Mouse (Mus musculus): ENCODE results near the gene Crat. TPM values are rescaled to one million over a fixed set of nuclear protein-coding genes. Genes with fewer than 3 reads are reported as not detected.

Crat gene
- total RNA-seq (2014; rRNA removed) (49.3 and 51.5 TPM in 2 replicates), polyA plus RNA-seq (2015; fragmentation: Nextera tagmentation; extraction: Ambion mirVana) (26.0 and 27.6 TPM in 2 replicates)

GRCm38 (mm10) chr2:30415157-30415935 is at the start of gene Crat:
Gene Crat, minus strand, starts transcription at chr2:30415813.
- peak; percentile 86 for DNase-seq (ENCODE audit: low spot score)
- peak within 1 kb of the TSS; percentile 96 for H3K4me3 ChIP-seq (ENCODE audit: low read length)
- H3K27me3 ChIP-seq (ENCODE audit: insufficient read depth, low read length), result no peaks in the 10 kb centered on the region
- no peaks in the 10 kb centered on the region; the same call in 1 of the 2 replicates for H3K36me3 ChIP-seq (ENCODE audit: insufficient read depth, low read length)
- peak within 1 kb of the TSS; percentile 69 for H3K4me2 ChIP-seq (ENCODE audit: low read depth, low read length)
- no peak for TF ChIP-seq CTCF (IDR thresholded peaks at IDR 0.05; ENCODE audit: low read depth)
- peak; percentile 84 for ATAC-seq
- H3K27ac ChIP-seq, result peak within 1 kb of the TSS; percentile 97
- peak within 1 kb of the TSS; percentile 96 for H3K9ac ChIP-seq (replicated peaks; ENCODE audit: low read length)
- no peaks in the 10 kb centered on the region for H3K9me3 ChIP-seq (ENCODE audit: low read length)
- H3K4me1 ChIP-seq (ENCODE audit: insufficient read depth, low read length), result peaks cover 18% of the 10 kb centered on the region
- 2% methylated on average over 58 of the region's 58 CpGs for WGBS

GRCm38 (mm10) chr2:30464411-30464810 is 48.8 kb upstream of the Crat start:
- no peak for TF ChIP-seq CTCF (IDR thresholded peaks at IDR 0.05; ENCODE audit: low read depth)
- H3K9me3 ChIP-seq (ENCODE audit: low read length), result no peaks in the 10 kb centered on the region
- H3K4me2 ChIP-seq (ENCODE audit: low read depth, low read length), result peak overlapping the region; percentile 52
- H3K4me1 ChIP-seq (ENCODE audit: insufficient read depth, low read length), result peaks cover 4% of the 10 kb centered on the region; the same call in 1 of the 2 replicates
- peak overlapping the region; percentile 13; the same call in 1 of the 2 replicates for H3K9ac ChIP-seq (replicated peaks; ENCODE audit: low read length)
- 69% methylated on average over 5 of the region's 5 CpGs for WGBS
- ATAC-seq (peak; percentile 5; the same call in 1 of the 2 replicates), DNase-seq (ENCODE audit: low spot score) (no peak)
- H3K36me3 ChIP-seq (ENCODE audit: insufficient read depth, low read length), result no peaks in the 10 kb centered on the region
- H3K4me3 ChIP-seq (ENCODE audit: low read length), result no peak overlapping the region; the same call in 1 of the 2 replicates
- H3K27me3 ChIP-seq (ENCODE audit: insufficient read depth, low read length), result no peaks in the 10 kb centered on the region
- peak overlapping the region; percentile 28; the same call in 1 of the 2 replicates for H3K27ac ChIP-seq

- Histone ChIP-seq H3K36me3 (ENCODE audit: insufficient read depth, low read length) (no peaks in the 10 kb centered on the region), H3K4me3 (ENCODE audit: low read length) (peak overlapping the region; percentile 21), H3K4me1 (ENCODE audit: insufficient read depth, low read length) (peaks cover 4% of the 10 kb centered on the region; the same call in 1 of the 2 replicates), H3K9ac (replicated peaks; ENCODE audit: low read length) (peak overlapping the region; percentile 13), H3K27me3 (ENCODE audit: insufficient read depth, low read length) (no peaks in the 10 kb centered on the region), H3K4me2 (ENCODE audit: low read depth, low read length) (peak overlapping the region; percentile 52), H3K27ac (peak overlapping the region; percentile 28; the same call in 1 of the 2 replicates), H3K9me3 (ENCODE audit: low read length) (no peaks in the 10 kb centered on the region)
- peak; percentile 68 for DNase-seq (ENCODE audit: low spot score)
- no peak for TF ChIP-seq CTCF (IDR thresholded peaks at IDR 0.05; ENCODE audit: low read depth)
- WGBS, result 2% methylated on average over 9 of the region's 9 CpGs
- ATAC-seq, result peak; percentile 90
Observed at GRCm38 (mm10) chr2:30463904-30464330, 48.3 kb upstream of the Crat start.

GRCm38 (mm10) chr2:30463341-30463761 is 47.7 kb upstream of the Crat start:
- no peak for TF ChIP-seq CTCF (IDR thresholded peaks at IDR 0.05; ENCODE audit: low read depth)
- Histone ChIP-seq H3K4me3 (ENCODE audit: low read length) (no peak overlapping the region), H3K4me1 (ENCODE audit: insufficient read depth, low read length) (no peaks in the 10 kb centered on the region), H3K36me3 (ENCODE audit: insufficient read depth, low read length) (no peaks in the 10 kb centered on the region), H3K4me2 (ENCODE audit: low read depth, low read length) (peak overlapping the region; percentile 52), H3K27ac (peak overlapping the region; percentile 28; the same call in 1 of the 2 replicates), H3K27me3 (ENCODE audit: insufficient read depth, low read length) (no peaks in the 10 kb centered on the region), H3K9ac (replicated peaks; ENCODE audit: low read length) (peak overlapping the region; percentile 13; the same call in 1 of the 2 replicates), H3K9me3 (ENCODE audit: low read length) (no peaks in the 10 kb centered on the region)
- WGBS, result 31% methylated on average over 5 of the region's 5 CpGs
- ATAC-seq (peak; percentile 4; the same call in 1 of the 2 replicates), DNase-seq (ENCODE audit: low spot score) (no peak)

- Histone ChIP-seq H3K9ac (replicated peaks; ENCODE audit: low read length) (no peak overlapping the region), H3K27ac (no peak overlapping the region), H3K4me2 (ENCODE audit: low read depth, low read length) (no peak overlapping the region), H3K36me3 (ENCODE audit: insufficient read depth, low read length) (no peaks in the 10 kb centered on the region), H3K4me1 (ENCODE audit: insufficient read depth, low read length) (no peaks in the 10 kb centered on the region), H3K9me3 (ENCODE audit: low read length) (no peaks in the 10 kb centered on the region), H3K27me3 (ENCODE audit: insufficient read depth, low read length) (no peaks in the 10 kb centered on the region), H3K4me3 (ENCODE audit: low read length) (no peak overlapping the region)
- no peak for ATAC-seq
- TF ChIP-seq CTCF (IDR thresholded peaks at IDR 0.05; ENCODE audit: low read depth), result peak; percentile 28; the same call in 1 of the 2 replicates
- WGBS, result 89% methylated on average over 6 of the region's 6 CpGs
- no peak for DNase-seq (ENCODE audit: low spot score)
Observed at GRCm38 (mm10) chr2:30459241-30459640, 43.6 kb upstream of the Crat start.

- H3K27me3 ChIP-seq (ENCODE audit: insufficient read depth, low read length), result no peaks in the 10 kb centered on the region
- no peaks in the 10 kb centered on the region for H3K36me3 ChIP-seq (ENCODE audit: insufficient read depth, low read length)
- no peak for TF ChIP-seq CTCF (IDR thresholded peaks at IDR 0.05; ENCODE audit: low read depth)
- no peak for ATAC-seq
- DNase-seq (ENCODE audit: low spot score), result no peak
- H3K27ac ChIP-seq, result no peak overlapping the region
- WGBS, result 78% methylated on average over 6 of the region's 6 CpGs
- no peak overlapping the region for H3K9ac ChIP-seq (replicated peaks; ENCODE audit: low read length)
- H3K4me3 ChIP-seq (ENCODE audit: low read length), result no peak overlapping the region
- no peaks in the 10 kb centered on the region for H3K4me1 ChIP-seq (ENCODE audit: insufficient read depth, low read length)
- no peak overlapping the region for H3K4me2 ChIP-seq (ENCODE audit: low read depth, low read length)
- H3K9me3 ChIP-seq (ENCODE audit: low read length), result no peaks in the 10 kb centered on the region
Observed at GRCm38 (mm10) chr2:30458349-30458748, 42.7 kb upstream of the Crat start.
